Mouse (Mus musculus): ENCODE results near the gene Atrip. TPM values are rescaled to one million over a fixed set of nuclear protein-coding genes. Genes with fewer than 3 reads are reported as not detected.

Atrip gene
- polyA plus RNA-seq, 2 experiments: 25.1 to 30.5 TPM

- H3K4me2 ChIP-seq (replicated peaks; ENCODE audit: low read depth, low read length, severe bottlenecking): no peak overlapping the region
- no peaks in the 10 kb centered on the region for H3K27me3 ChIP-seq (ENCODE audit: control insufficient read depth, insufficient read depth, low read length)
- no peak for ATAC-seq (ENCODE audit: low FRiP score, low read depth)
- no peak for DNase-seq (ENCODE audit: low spot score)
- H3K27ac ChIP-seq (replicated peaks; ENCODE audit: low read depth, low read length): no peak overlapping the region
- WGBS: 91% methylated on average over 13 of the region's 13 CpGs
- H3K9me3 ChIP-seq (ENCODE audit: control insufficient read depth, low read length): no peaks in the 10 kb centered on the region
- H3K9ac ChIP-seq (ENCODE audit: low read depth, low read length, severe bottlenecking): no peak overlapping the region
- no peak for TF ChIP-seq POLR2A (IDR thresholded peaks at IDR 0.05; ENCODE audit: borderline replicate concordance, extremely low read depth, insufficient read depth, insufficient read length)
- 0 out of 2 replicates have a peak, but pooled peaks cover 3% of the 10 kb centered on the region for H3K4me1 ChIP-seq (ENCODE audit: control insufficient read depth, insufficient read depth, low read length)
- H3K36me3 ChIP-seq (ENCODE audit: control insufficient read depth, insufficient read depth, low read length): peaks cover 28% of the 10 kb centered on the region
- no peak overlapping the region for H3K4me3 ChIP-seq (replicated peaks; ENCODE audit: low read length)
These were observed 22.9 kb downstream of the Atrip start for GRCm38 (mm10) chr9:109051011-109051501.

GRCm38 (mm10) chr9:109050674-109050997 is 23.3 kb downstream of the Atrip start:
- TF ChIP-seq POLR2A (IDR thresholded peaks at IDR 0.05; ENCODE audit: borderline replicate concordance, extremely low read depth, insufficient read depth, insufficient read length): no peak
- Histone ChIP-seq H3K9ac (ENCODE audit: low read depth, low read length, severe bottlenecking) (no peak overlapping the region), H3K36me3 (ENCODE audit: control insufficient read depth, insufficient read depth, low read length) (peaks cover 24% of the 10 kb centered on the region), H3K27ac (replicated peaks; ENCODE audit: low read depth, low read length) (no peak overlapping the region), H3K4me1 (ENCODE audit: control insufficient read depth, insufficient read depth, low read length) (0 out of 2 replicates have a peak, but pooled peaks cover 3% of the 10 kb centered on the region), H3K4me3 (replicated peaks; ENCODE audit: low read length) (no peak overlapping the region), H3K27me3 (ENCODE audit: control insufficient read depth, insufficient read depth, low read length) (no peaks in the 10 kb centered on the region), H3K4me2 (replicated peaks; ENCODE audit: low read depth, low read length, severe bottlenecking) (no peak overlapping the region), H3K9me3 (ENCODE audit: control insufficient read depth, low read length) (no peaks in the 10 kb centered on the region)
- no peak for DNase-seq (ENCODE audit: low spot score)
- ATAC-seq (ENCODE audit: low FRiP score, low read depth): no peak
- 90% methylated on average over 3 of the region's 3 CpGs for WGBS

GRCm38 (mm10) chr9:109049996-109050673 is 23.8 kb downstream of the Atrip start:
- no peak overlapping the region for H3K27ac ChIP-seq (replicated peaks; ENCODE audit: low read depth, low read length)
- no peaks in the 10 kb centered on the region for H3K27me3 ChIP-seq (ENCODE audit: control insufficient read depth, insufficient read depth, low read length)
- ATAC-seq (ENCODE audit: low FRiP score, low read depth) (no peak), DNase-seq (ENCODE audit: low spot score) (no peak)
- H3K4me1 ChIP-seq (ENCODE audit: control insufficient read depth, insufficient read depth, low read length): 0 out of 2 replicates have a peak, but pooled peaks cover 3% of the 10 kb centered on the region
- no peak for TF ChIP-seq POLR2A (IDR thresholded peaks at IDR 0.05; ENCODE audit: borderline replicate concordance, extremely low read depth, insufficient read depth, insufficient read length)
- H3K9me3 ChIP-seq (ENCODE audit: control insufficient read depth, low read length): no peaks in the 10 kb centered on the region
- H3K9ac ChIP-seq (ENCODE audit: low read depth, low read length, severe bottlenecking): no peak overlapping the region
- WGBS: 85% methylated on average over 9 of the region's 9 CpGs
- H3K4me2 ChIP-seq (replicated peaks; ENCODE audit: low read depth, low read length, severe bottlenecking): no peak overlapping the region
- H3K4me3 ChIP-seq (replicated peaks; ENCODE audit: low read length): no peak overlapping the region
- H3K36me3 ChIP-seq (ENCODE audit: control insufficient read depth, insufficient read depth, low read length): peaks cover 24% of the 10 kb centered on the region

- DNase-seq (ENCODE audit: low spot score) (no peak), ATAC-seq (ENCODE audit: low FRiP score, low read depth) (no peak)
- peaks cover 24% of the 10 kb centered on the region for H3K36me3 ChIP-seq (ENCODE audit: control insufficient read depth, insufficient read depth, low read length)
- no peak overlapping the region for H3K27ac ChIP-seq (replicated peaks; ENCODE audit: low read depth, low read length)
- H3K9me3 ChIP-seq (ENCODE audit: control insufficient read depth, low read length): no peaks in the 10 kb centered on the region
- H3K27me3 ChIP-seq (ENCODE audit: control insufficient read depth, insufficient read depth, low read length): no peaks in the 10 kb centered on the region
- H3K9ac ChIP-seq (ENCODE audit: low read depth, low read length, severe bottlenecking): no peak overlapping the region
- TF ChIP-seq POLR2A (IDR thresholded peaks at IDR 0.05; ENCODE audit: borderline replicate concordance, extremely low read depth, insufficient read depth, insufficient read length): no peak
- H3K4me3 ChIP-seq (replicated peaks; ENCODE audit: low read length): no peak overlapping the region
- 0 out of 2 replicates have a peak, but pooled peaks cover under 1% of the 10 kb centered on the region for H3K4me1 ChIP-seq (ENCODE audit: control insufficient read depth, insufficient read depth, low read length)
- WGBS: 77% methylated on average over 7 of the region's 7 CpGs
- H3K4me2 ChIP-seq (replicated peaks; ENCODE audit: low read depth, low read length, severe bottlenecking): no peak overlapping the region
These were observed 24.6 kb downstream of the Atrip start for GRCm38 (mm10) chr9:109049316-109049715.

- no peak for ATAC-seq (ENCODE audit: low FRiP score, low read depth)
- 37% methylated on average over 5 of the region's 5 CpGs for WGBS
- DNase-seq (ENCODE audit: low spot score): no peak
- H3K4me1 ChIP-seq (ENCODE audit: control insufficient read depth, insufficient read depth, low read length): no peaks in the 10 kb centered on the region
- no peaks in the 10 kb centered on the region for H3K27me3 ChIP-seq (ENCODE audit: control insufficient read depth, insufficient read depth, low read length)
- H3K9me3 ChIP-seq (ENCODE audit: control insufficient read depth, low read length): no peaks in the 10 kb centered on the region
- no peak overlapping the region for H3K27ac ChIP-seq (replicated peaks; ENCODE audit: low read depth, low read length)
- H3K9ac ChIP-seq (ENCODE audit: low read depth, low read length, severe bottlenecking): no peak overlapping the region
- no peak overlapping the region for H3K4me3 ChIP-seq (replicated peaks; ENCODE audit: low read length)
- H3K36me3 ChIP-seq (ENCODE audit: control insufficient read depth, insufficient read depth, low read length): peaks cover 3% of the 10 kb centered on the region
- TF ChIP-seq POLR2A (IDR thresholded peaks at IDR 0.05; ENCODE audit: borderline replicate concordance, extremely low read depth, insufficient read depth, insufficient read length): no peak
- H3K4me2 ChIP-seq (replicated peaks; ENCODE audit: low read depth, low read length, severe bottlenecking): no peak overlapping the region
These were observed 27.6 kb downstream of the Atrip start for GRCm38 (mm10) chr9:109046306-109046705.
